Mouse (Mus musculus): ENCODE measurements around the gene Stag2.

GRCm38 (mm10) chrX:42150346-42151023 is 1.4 kb downstream of the Stag2 start:
- TF ChIP-seq CTCF (IDR thresholded peaks at IDR 0.05; ENCODE audit: insufficient read depth, low read depth, low read length), result no peak
- no peak for TF ChIP-seq POLR2A (IDR thresholded peaks at IDR 0.05; ENCODE audit: insufficient read depth, low read depth, low read length)
